21 mouse cellular contexts compared by ENCODE assay signal in the genomic region with DNA sequence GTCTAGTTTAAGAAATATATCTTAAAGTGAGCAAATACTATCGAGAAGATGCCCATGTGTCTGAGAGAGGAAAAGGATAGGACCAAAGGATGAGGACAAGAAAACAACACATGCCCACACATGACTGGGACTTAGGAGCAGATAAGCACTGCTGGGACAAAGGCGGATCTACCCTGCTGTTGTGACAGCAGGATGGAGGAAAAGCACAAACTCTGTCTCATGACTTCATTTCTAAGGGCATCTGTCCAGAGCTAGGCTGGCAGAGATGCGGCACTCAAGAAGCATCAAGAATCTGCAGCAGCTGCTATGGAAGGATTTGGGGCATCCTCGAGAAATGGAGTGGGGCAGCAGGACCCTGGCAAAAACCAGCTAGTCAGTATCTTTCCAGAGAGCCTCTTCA.
DNase-seq lines count a peak whose midpoint lies in the region; ATAC-seq and TF ChIP-seq lines count a peak whose summit lies in the region.
"Had no signal": no experiment of that assay in that cellular context is flagged by ENCODE, and none has a peak within 500 bp of the region (broad histone marks: within the 10 kb centered on the region; RNA-seq: fewer than 3 reads in every experiment).

No protein-coding gene starts in this region.

- H3K27me3 ChIP-seq in cerebellum, adult 2 months (ENCODE audit: control insufficient read depth, insufficient read depth, low read length): no peaks in the 10 kb centered on the region
- H3K27me3 ChIP-seq in heart, embryonic 13.5 days (replicated peaks): no peaks in the 10 kb centered on the region
- H3K27me3 ChIP-seq: embryonic facial prominence, embryonic 15.5 days; forebrain, embryonic 13.5 days; limb, embryonic 13.5 days; liver, embryonic 13.5 days; megakaryocyte, embryonic 14.5 days; neural tube, embryonic 13.5 days had no signal

- H3K4me2 ChIP-seq in heart, embryonic 13.5 days: no peak overlapping the region
- H3K4me2 ChIP-seq: embryonic facial prominence, embryonic 15.5 days; forebrain, embryonic 13.5 days; limb, embryonic 13.5 days; liver, embryonic 13.5 days; neural tube, embryonic 13.5 days had no signal

- H3K9me3 ChIP-seq in heart, embryonic 13.5 days: no peaks in the 10 kb centered on the region
- H3K9me3 ChIP-seq: embryonic facial prominence, embryonic 15.5 days; forebrain, embryonic 13.5 days; hindbrain, embryonic 10.5 days; limb, embryonic 13.5 days; liver, embryonic 13.5 days; megakaryocyte, embryonic 14.5 days; neural tube, embryonic 13.5 days had no signal

- WGBS in cerebellum, adult 2 months: 35% methylated on average over 4 of the region's 4 CpGs
- 56% methylated on average over 4 of the region's 4 CpGs for WGBS in heart, embryonic 13.5 days

- no peak for ATAC-seq in heart, embryonic 13.5 days (ENCODE audit: extremely low read depth, insufficient number of reproducible peaks, low FRiP score, low TSS enrichment)
- ATAC-seq: forebrain, embryonic 13.5 days had no signal

- peak overlapping the region; percentile 3; the same call in 1 of the 2 replicates for H3K27ac ChIP-seq in cerebellum, adult 2 months (ENCODE audit: insufficient read depth, low read length)
- peak overlapping the region; percentile 12; the same call in 1 of the 2 replicates for H3K27ac ChIP-seq in heart, embryonic 13.5 days (replicated peaks)
- H3K27ac ChIP-seq: embryonic facial prominence, embryonic 15.5 days; forebrain, embryonic 13.5 days; hindbrain, embryonic 10.5 days; limb, embryonic 13.5 days; liver, embryonic 13.5 days; neural tube, embryonic 13.5 days had no signal

- no peaks in the 10 kb centered on the region for H3K36me3 ChIP-seq in heart, embryonic 13.5 days
- H3K36me3 ChIP-seq: embryonic facial prominence, embryonic 15.5 days; hindbrain, embryonic 10.5 days; limb, embryonic 13.5 days; liver, embryonic 13.5 days; neural tube, embryonic 13.5 days had no signal

- no peak for TF ChIP-seq CTCF in cerebellum, adult 2 months (IDR thresholded peaks at IDR 0.05; ENCODE audit: borderline replicate concordance, insufficient read depth, low read depth, low read length)

- H3K9ac ChIP-seq in heart, embryonic 13.5 days: no peak overlapping the region
- H3K9ac ChIP-seq: embryonic facial prominence, embryonic 15.5 days; forebrain, embryonic 13.5 days; limb, embryonic 13.5 days; liver, embryonic 13.5 days; neural tube, embryonic 13.5 days had no signal

- no peak for TF ChIP-seq POLR2A in cerebellum, adult 2 months (IDR thresholded peaks at IDR 0.05; ENCODE audit: borderline replicate concordance, insufficient read depth, low read length)

- peaks cover 13% of the 10 kb centered on the region for H3K4me1 ChIP-seq in cerebellum, adult 2 months (ENCODE audit: control insufficient read depth, insufficient read depth, low read length)
- peaks cover 48% of the 10 kb centered on the region for H3K4me1 ChIP-seq in heart, embryonic 13.5 days
- H3K4me1 ChIP-seq: forebrain, embryonic 13.5 days; neural tube, embryonic 13.5 days had no signal

- DNase-seq in cerebellum, adult 2 months: peak in 1 of 2 experiments; percentile 33
- DNase-seq in cerebellum, postnatal 25 days: no peak
- DNase-seq in heart, adult 9 months (ENCODE audit: low spot score in 2 of 2): no peak
- DNase-seq in lung, postnatal 36 days: peak; percentile 56
- DNase-seq in lung, postnatal 4 days: no peak
- DNase-seq in ovary, postnatal 36 days (ENCODE audit: low spot score): no peak
- DNase-seq: adrenal gland, postnatal 36 days; B cell, adult 2 months; gastrocnemius, postnatal 36 days; kidney, adult 11 months; liver, embryonic 13.5 days; midbrain, embryonic 14.5 days; right cerebral cortex, postnatal 14 days; thymus, adult 2 months had no signal

- no peak overlapping the region for H3K4me3 ChIP-seq in cerebellum, adult 2 months (replicated peaks; ENCODE audit: insufficient read depth, low read depth, low read length)
- H3K4me3 ChIP-seq in heart, embryonic 13.5 days: no peak overlapping the region
- H3K4me3 ChIP-seq: embryonic facial prominence, embryonic 15.5 days; forebrain, embryonic 13.5 days; hindbrain, embryonic 10.5 days; limb, embryonic 13.5 days; liver, embryonic 13.5 days; megakaryocyte, embryonic 14.5 days; neural tube, embryonic 13.5 days had no signal
